10 mouse cellular contexts compared by ENCODE assay signal in genomic region chr7:4920496-4920895, GRCm38 (mm10). TPM values are rescaled to one million over a fixed set of nuclear protein-coding genes. Genes with fewer than 3 reads are reported as not detected.
DNase-seq lines count a peak whose midpoint lies in the region; ATAC-seq and TF ChIP-seq lines count a peak whose summit lies in the region.
"Had no signal": no experiment of that assay in that cellular context is flagged by ENCODE, and none has a peak within 500 bp of the region (broad histone marks: within the 10 kb centered on the region; RNA-seq: fewer than 3 reads in every experiment).

No protein-coding gene starts in this region.

- TF ChIP-seq CTCF in forebrain, postnatal 0 days (IDR thresholded peaks at IDR 0.05; ENCODE audit: low read depth): no peak
- TF ChIP-seq CTCF in lung, embryonic 14.5 days (IDR thresholded peaks at IDR 0.05; ENCODE audit: low read depth): no peak

- peaks cover 4% of the 10 kb centered on the region; the same call in 1 of the 2 replicates for H3K9me3 ChIP-seq in forebrain, embryonic 10.5 days
- no peaks in the 10 kb centered on the region for H3K9me3 ChIP-seq in forebrain, postnatal 0 days (ENCODE audit: low read length)
- no peaks in the 10 kb centered on the region for H3K9me3 ChIP-seq in lung, embryonic 14.5 days (ENCODE audit: low read depth, low read length)
- H3K9me3 ChIP-seq in hindbrain, embryonic 16.5 days (ENCODE audit: control insufficient read depth, low read length): no peaks in the 10 kb centered on the region
- no peaks in the 10 kb centered on the region for H3K9me3 ChIP-seq in neural tube, embryonic 15.5 days (replicated peaks)

- peaks cover 74% of the 10 kb centered on the region for H3K4me1 ChIP-seq in forebrain, embryonic 10.5 days
- H3K4me1 ChIP-seq in forebrain, postnatal 0 days (ENCODE audit: insufficient read depth): peaks cover 36% of the 10 kb centered on the region; the same call in 1 of the 2 replicates
- H3K4me1 ChIP-seq in lung, embryonic 14.5 days (ENCODE audit: insufficient read depth): peaks cover 31% of the 10 kb centered on the region
- H3K4me1 ChIP-seq in hindbrain, embryonic 16.5 days (ENCODE audit: control insufficient read depth, insufficient read depth, low read depth, low read length): peaks cover 48% of the 10 kb centered on the region
- peaks cover 67% of the 10 kb centered on the region for H3K4me1 ChIP-seq in neural tube, embryonic 15.5 days

- WGBS in forebrain, embryonic 10.5 days: 86% methylated on average over 19 of the region's 19 CpGs
- WGBS in forebrain, postnatal 0 days: 91% methylated on average over 19 of the region's 19 CpGs
- WGBS in lung, embryonic 14.5 days: 90% methylated on average over 19 of the region's 19 CpGs
- 93% methylated on average over 19 of the region's 19 CpGs for WGBS in hindbrain, embryonic 16.5 days
- WGBS in neural tube, embryonic 15.5 days: 89% methylated on average over 19 of the region's 19 CpGs

- no peak overlapping the region for H3K4me2 ChIP-seq in forebrain, postnatal 0 days (ENCODE audit: low read depth)
- no peak overlapping the region for H3K4me2 ChIP-seq in lung, embryonic 14.5 days
- no peak overlapping the region for H3K4me2 ChIP-seq in hindbrain, embryonic 16.5 days (ENCODE audit: low read length)
- H3K4me2 ChIP-seq in neural tube, embryonic 15.5 days: no peak overlapping the region

- H3K27me3 ChIP-seq in forebrain, embryonic 10.5 days (ENCODE audit: poor library complexity, severe bottlenecking): no peaks in the 10 kb centered on the region
- no peaks in the 10 kb centered on the region for H3K27me3 ChIP-seq in forebrain, postnatal 0 days (ENCODE audit: insufficient read depth, low read length)
- H3K27me3 ChIP-seq in lung, embryonic 14.5 days (ENCODE audit: insufficient read depth, low read length): no peaks in the 10 kb centered on the region
- no peaks in the 10 kb centered on the region for H3K27me3 ChIP-seq in hindbrain, embryonic 16.5 days (replicated peaks; ENCODE audit: control insufficient read depth, insufficient read depth, low read length)
- H3K27me3 ChIP-seq in neural tube, embryonic 15.5 days (replicated peaks): no peaks in the 10 kb centered on the region
- H3K27me3 ChIP-seq: Patski had no signal

- no peak overlapping the region for H3K4me3 ChIP-seq in forebrain, embryonic 10.5 days
- no peak overlapping the region for H3K4me3 ChIP-seq in forebrain, postnatal 0 days (ENCODE audit: low read depth, low read length)
- no peak overlapping the region for H3K4me3 ChIP-seq in lung, embryonic 14.5 days (ENCODE audit: low read depth, low read length)
- no peak overlapping the region for H3K4me3 ChIP-seq in hindbrain, embryonic 16.5 days (ENCODE audit: low read length)
- H3K4me3 ChIP-seq in neural tube, embryonic 15.5 days (replicated peaks): no peak overlapping the region

- no peak for ATAC-seq in forebrain, postnatal 0 days
- ATAC-seq in lung, embryonic 14.5 days (ENCODE audit: insufficient read depth): no peak
- no peak for ATAC-seq in hindbrain, embryonic 16.5 days
- no peak for ATAC-seq in neural tube, embryonic 15.5 days (ENCODE audit: low FRiP score)
- ATAC-seq: Patski had no signal

- no peak overlapping the region for H3K9ac ChIP-seq in forebrain, postnatal 0 days
- H3K9ac ChIP-seq in lung, embryonic 14.5 days: no peak overlapping the region
- H3K9ac ChIP-seq in hindbrain, embryonic 16.5 days (ENCODE audit: low read depth, low read length): peak overlapping the region; percentile 41; the same call in 1 of the 2 replicates
- no peak overlapping the region for H3K9ac ChIP-seq in neural tube, embryonic 15.5 days (replicated peaks)

- peak overlapping the region; percentile 92 for H3K27ac ChIP-seq in forebrain, embryonic 10.5 days
- no peak overlapping the region for H3K27ac ChIP-seq in forebrain, postnatal 0 days (ENCODE audit: low read depth, low read length)
- H3K27ac ChIP-seq in lung, embryonic 14.5 days (ENCODE audit: low read depth): peak overlapping the region; percentile 63
- H3K27ac ChIP-seq in hindbrain, embryonic 16.5 days (ENCODE audit: low read depth, low read length): peak overlapping the region; percentile 94; the same call in 1 of the 2 replicates
- peak overlapping the region; percentile 99; the same call in 1 of the 2 replicates for H3K27ac ChIP-seq in neural tube, embryonic 15.5 days (replicated peaks)

- no peak for DNase-seq in forebrain, embryonic 10.5 days (ENCODE audit: extremely low spot score, low spot score)
- DNase-seq in forebrain, postnatal 0 days: no peak
- no peak for DNase-seq in lung, embryonic 14.5 days
- no peak for DNase-seq in lung, adult 18-20 months
- no peak for DNase-seq in cerebellum, postnatal 36 days
- DNase-seq in right cerebral cortex, postnatal 36 days (ENCODE audit: low spot score in 2 of 2): no peak

- peaks cover 47% of the 10 kb centered on the region for H3K36me3 ChIP-seq in forebrain, embryonic 10.5 days (replicated peaks)
- H3K36me3 ChIP-seq in forebrain, postnatal 0 days (ENCODE audit: insufficient read depth): peaks cover 29% of the 10 kb centered on the region
- peaks cover 37% of the 10 kb centered on the region for H3K36me3 ChIP-seq in lung, embryonic 14.5 days (ENCODE audit: insufficient read depth)
- H3K36me3 ChIP-seq in hindbrain, embryonic 16.5 days (ENCODE audit: control insufficient read depth, insufficient read depth, low read length): peaks cover 24% of the 10 kb centered on the region
- peaks cover 31% of the 10 kb centered on the region for H3K36me3 ChIP-seq in neural tube, embryonic 15.5 days

RNA-seq across cellular contexts. Expression of gene Nat14, which starts 1.3 kb away (rescaled TPM):
- 8.1 and 8.3 TPM in 2 replicates for polyA plus RNA-seq in forebrain, embryonic 10.5 days (2016; fragmentation: Nextera tagmentation; extraction: Ambion mirVana)
- total RNA-seq in forebrain, postnatal 0 days (2014; rRNA removed): 45.5 and 69.9 TPM in 2 replicates
- 20.5 and 54.3 TPM in 2 replicates for polyA plus RNA-seq in forebrain, postnatal 0 days (2015; fragmentation: Nextera tagmentation; extraction: Ambion mirVana)
- polyA plus RNA-seq in lung, embryonic 14.5 days (2014; fragmentation: Nextera tagmentation; extraction: Ambion mirVana): 1.4 and 2.3 TPM in 2 replicates
- polyA plus RNA-seq in hindbrain, embryonic 16.5 days (2015; fragmentation: Nextera tagmentation; extraction: Ambion mirVana): 35.2 and 39.3 TPM in 2 replicates
- polyA plus RNA-seq in neural tube, embryonic 15.5 days (2015; fragmentation: Nextera tagmentation; extraction: Ambion mirVana): 30.8 and 36.3 TPM in 2 replicates

RNA-seq across cellular contexts. Expression of gene Ssc5d, which starts 5.1 kb away (rescaled TPM):
- 1.2 and 1.3 TPM in 2 replicates for polyA plus RNA-seq in forebrain, embryonic 10.5 days (2016; fragmentation: Nextera tagmentation; extraction: Ambion mirVana)
- 0.54 and 1.7 TPM in 2 replicates for total RNA-seq in forebrain, postnatal 0 days (2014; rRNA removed)
- 0.51 and 0.63 TPM in 2 replicates for polyA plus RNA-seq in forebrain, postnatal 0 days (2015; fragmentation: Nextera tagmentation; extraction: Ambion mirVana)
- 2.1 and 2.2 TPM in 2 replicates for polyA plus RNA-seq in lung, embryonic 14.5 days (2014; fragmentation: Nextera tagmentation; extraction: Ambion mirVana)
- 1.1 and 2.4 TPM in 2 replicates for polyA plus RNA-seq in hindbrain, embryonic 16.5 days (2015; fragmentation: Nextera tagmentation; extraction: Ambion mirVana)
- 1.00 and 1.8 TPM in 2 replicates for polyA plus RNA-seq in neural tube, embryonic 15.5 days (2015; fragmentation: Nextera tagmentation; extraction: Ambion mirVana)
- total RNA-seq: common myeloid progenitor, adult 5-6 weeks had no signal

RNA-seq across cellular contexts. Expression of gene Zfp628, which starts 5.5 kb away (rescaled TPM):
- 4.1 and 4.2 TPM in 2 replicates for polyA plus RNA-seq in forebrain, embryonic 10.5 days (2016; fragmentation: Nextera tagmentation; extraction: Ambion mirVana)
- 5.4 and 9.2 TPM in 2 replicates for total RNA-seq in forebrain, postnatal 0 days (2014; rRNA removed)
- polyA plus RNA-seq in forebrain, postnatal 0 days (2015; fragmentation: Nextera tagmentation; extraction: Ambion mirVana): 5.8 and 6.0 TPM in 2 replicates
- polyA plus RNA-seq in lung, embryonic 14.5 days (2014; fragmentation: Nextera tagmentation; extraction: Ambion mirVana): 4.2 and 4.3 TPM in 2 replicates
- polyA plus RNA-seq in hindbrain, embryonic 16.5 days (2015; fragmentation: Nextera tagmentation; extraction: Ambion mirVana): 3.2 and 4.2 TPM in 2 replicates
- 3.1 and 4.0 TPM in 2 replicates for polyA plus RNA-seq in neural tube, embryonic 15.5 days (2015; fragmentation: Nextera tagmentation; extraction: Ambion mirVana)

RNA-seq across cellular contexts. Expression of gene Gm36210, which starts 14.2 kb away (rescaled TPM):
- 0.12 and 0.22 TPM in 2 replicates for polyA plus RNA-seq in forebrain, embryonic 10.5 days (2016; fragmentation: Nextera tagmentation; extraction: Ambion mirVana)
- total RNA-seq in forebrain, postnatal 0 days (2014; rRNA removed): 0.48 and 0.85 TPM in 2 replicates
- 0.29 and 0.47 TPM in 2 replicates for polyA plus RNA-seq in forebrain, postnatal 0 days (2015; fragmentation: Nextera tagmentation; extraction: Ambion mirVana)
- not detected in 2 replicates for polyA plus RNA-seq in lung, embryonic 14.5 days (2014; fragmentation: Nextera tagmentation; extraction: Ambion mirVana)
- polyA plus RNA-seq in hindbrain, embryonic 16.5 days (2015; fragmentation: Nextera tagmentation; extraction: Ambion mirVana): 0.48 and 0.52 TPM in 2 replicates
- 0.23 and 0.37 TPM in 2 replicates for polyA plus RNA-seq in neural tube, embryonic 15.5 days (2015; fragmentation: Nextera tagmentation; extraction: Ambion mirVana)
- total RNA-seq: common myeloid progenitor, adult 5-6 weeks had no signal
- polyA plus RNA-seq: Patski had no signal

RNA-seq across cellular contexts. Expression of gene Isoc2a, which starts 43.5 kb away (rescaled TPM):
- 0.73 and 1.0 TPM in 2 replicates for polyA plus RNA-seq in forebrain, embryonic 10.5 days (2016; fragmentation: Nextera tagmentation; extraction: Ambion mirVana)
- total RNA-seq in forebrain, postnatal 0 days (2014; rRNA removed): 4.8 and 4.9 TPM in 2 replicates
- 0.26 and 0.39 TPM in 2 replicates for polyA plus RNA-seq in forebrain, postnatal 0 days (2015; fragmentation: Nextera tagmentation; extraction: Ambion mirVana)
- 0.88 and 0.91 TPM in 2 replicates for polyA plus RNA-seq in lung, embryonic 14.5 days (2014; fragmentation: Nextera tagmentation; extraction: Ambion mirVana)
- 0.89 and 0.93 TPM in 2 replicates for polyA plus RNA-seq in hindbrain, embryonic 16.5 days (2015; fragmentation: Nextera tagmentation; extraction: Ambion mirVana)
- 0.51 and 0.79 TPM in 2 replicates for polyA plus RNA-seq in neural tube, embryonic 15.5 days (2015; fragmentation: Nextera tagmentation; extraction: Ambion mirVana)
